Mouse (Mus musculus): ENCODE results near the gene Rcan3. TPM values are rescaled to one million over a fixed set of nuclear protein-coding genes. Genes with fewer than 3 reads are reported as not detected.

The Rcan3 gene
- polyA plus RNA-seq, 1 experiment from 2014 or later = 4.9 TPM

DNA sequence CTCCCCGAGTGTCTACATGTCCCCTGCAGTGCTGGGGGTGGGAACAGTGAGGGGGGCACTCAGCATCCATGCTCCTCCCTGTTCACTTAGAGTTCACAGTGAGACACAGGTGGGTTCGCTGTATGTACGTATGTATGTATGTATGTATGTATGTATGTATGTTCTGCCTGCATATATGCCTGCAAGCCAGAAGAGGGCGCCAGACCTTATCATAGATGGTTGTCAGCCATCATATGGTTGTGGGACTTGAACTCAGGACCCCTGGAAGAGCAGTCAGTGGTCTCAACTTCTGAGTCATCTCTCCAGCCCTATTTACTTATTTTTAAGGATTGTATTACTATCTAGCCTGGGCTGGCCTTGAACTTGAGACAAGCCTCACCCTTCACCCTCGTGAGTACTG lies 37.4 kb downstream of the Rcan3 start:
- ATAC-seq (no peak), DNase-seq (no peak)
- Histone ChIP-seq H3K4me3 (ENCODE audit: low read depth, low read length) (no peak overlapping the region), H3K4me1 (ENCODE audit: insufficient read depth) (0 out of 2 replicates have a peak, but pooled peaks cover 3% of the 10 kb centered on the region), H3K36me3 (replicated peaks; ENCODE audit: insufficient read depth, low read length) (no peaks in the 10 kb centered on the region), H3K27ac (ENCODE audit: low read depth) (no peak overlapping the region), H3K9me3 (ENCODE audit: low read length) (no peaks in the 10 kb centered on the region), H3K4me2 (ENCODE audit: low read depth, low read length) (no peak overlapping the region), H3K9ac (replicated peaks) (no peak overlapping the region), H3K27me3 (ENCODE audit: insufficient read depth, low read length) (peaks cover 30% of the 10 kb centered on the region)
- TF ChIP-seq EP300 (IDR thresholded peaks at IDR 0.05; ENCODE audit: low read depth) = no peak
- TF ChIP-seq CTCF (IDR thresholded peaks at IDR 0.05; ENCODE audit: low read depth) = peak; percentile 50
- WGBS (ENCODE audit: insufficient replicate concordance) = 81% methylated on average over 5 of the region's 5 CpGs

DNA sequence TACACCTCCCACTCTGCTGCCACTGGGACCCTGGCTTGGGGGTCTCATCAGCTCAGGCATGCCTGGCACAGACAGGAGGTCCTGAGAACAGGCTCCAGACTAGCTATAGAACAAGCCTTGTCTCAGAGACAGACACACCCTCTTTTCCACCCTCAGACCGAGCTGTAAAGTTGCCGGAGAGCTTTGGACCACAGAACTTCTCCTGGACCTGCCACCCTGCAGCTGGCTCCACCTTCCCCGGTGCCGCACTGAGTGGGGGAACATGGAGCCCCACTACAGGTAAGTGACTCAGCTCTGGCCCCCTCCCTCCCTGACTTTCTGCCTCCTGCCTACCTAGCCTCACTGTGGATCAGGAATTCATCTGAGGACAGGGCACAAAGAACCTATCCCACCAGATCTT lies 38.3 kb downstream of the Rcan3 start:
- Histone ChIP-seq H3K36me3 (replicated peaks; ENCODE audit: insufficient read depth, low read length) (no peaks in the 10 kb centered on the region), H3K9ac (replicated peaks) (no peak overlapping the region), H3K27me3 (ENCODE audit: insufficient read depth, low read length) (peaks cover 30% of the 10 kb centered on the region), H3K9me3 (ENCODE audit: low read length) (no peaks in the 10 kb centered on the region), H3K27ac (ENCODE audit: low read depth) (no peak overlapping the region), H3K4me3 (ENCODE audit: low read depth, low read length) (no peak overlapping the region), H3K4me1 (ENCODE audit: insufficient read depth) (0 out of 2 replicates have a peak, but pooled peaks cover 3% of the 10 kb centered on the region), H3K4me2 (ENCODE audit: low read depth, low read length) (no peak overlapping the region)
- DNase-seq = no peak
- WGBS (ENCODE audit: insufficient replicate concordance) = 83% methylated on average over 4 of the region's 4 CpGs
- no peak for TF ChIP-seq CTCF (IDR thresholded peaks at IDR 0.05; ENCODE audit: low read depth)
- no peak for TF ChIP-seq EP300 (IDR thresholded peaks at IDR 0.05; ENCODE audit: low read depth)
- no peak for ATAC-seq

DNA sequence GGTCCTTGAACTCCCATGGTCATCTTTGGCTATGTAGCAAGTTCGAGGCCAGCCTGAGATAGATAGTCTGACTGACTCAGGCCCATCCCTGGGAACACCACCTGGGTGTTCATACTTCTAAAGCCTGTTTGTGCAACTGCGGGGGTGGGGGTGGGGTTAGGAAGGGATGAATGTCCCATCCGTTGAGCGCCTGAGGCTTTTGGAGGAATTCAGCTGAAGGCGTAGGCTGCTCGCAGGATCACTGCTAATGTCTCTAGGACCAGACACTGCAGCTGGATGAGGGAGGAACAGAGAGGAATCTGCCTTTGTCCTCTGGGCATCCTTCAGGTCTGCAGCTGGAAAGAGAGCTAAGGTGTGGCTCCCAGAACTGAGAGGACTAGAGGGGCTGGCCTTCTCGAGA lies 39.0 kb downstream of the Rcan3 start:
- no peak overlapping the region for H3K4me2 ChIP-seq (ENCODE audit: low read depth, low read length)
- H3K27me3 ChIP-seq (ENCODE audit: insufficient read depth, low read length) = peaks cover 30% of the 10 kb centered on the region
- H3K9ac ChIP-seq (replicated peaks) = no peak overlapping the region
- 0 out of 2 replicates have a peak, but pooled peaks cover 3% of the 10 kb centered on the region for H3K4me1 ChIP-seq (ENCODE audit: insufficient read depth)
- ATAC-seq (no peak), DNase-seq (no peak)
- no peak overlapping the region for H3K4me3 ChIP-seq (ENCODE audit: low read depth, low read length)
- no peak for TF ChIP-seq CTCF (IDR thresholded peaks at IDR 0.05; ENCODE audit: low read depth)
- TF ChIP-seq EP300 (IDR thresholded peaks at IDR 0.05; ENCODE audit: low read depth) = no peak
- H3K36me3 ChIP-seq (replicated peaks; ENCODE audit: insufficient read depth, low read length) = no peaks in the 10 kb centered on the region
- 77% methylated on average over 7 of the region's 7 CpGs for WGBS (ENCODE audit: insufficient replicate concordance)
- no peaks in the 10 kb centered on the region for H3K9me3 ChIP-seq (ENCODE audit: low read length)
- H3K27ac ChIP-seq (ENCODE audit: low read depth) = no peak overlapping the region

GRCm38 (mm10) chr4:135393381-135393780 lies 40.3 kb downstream of the Rcan3 start:
- ATAC-seq (no peak), DNase-seq (no peak)
- no peak overlapping the region for H3K9ac ChIP-seq (replicated peaks)
- no peak overlapping the region for H3K27ac ChIP-seq (ENCODE audit: low read depth)
- 66% methylated on average over 6 of the region's 6 CpGs for WGBS (ENCODE audit: insufficient replicate concordance)
- H3K4me3 ChIP-seq (ENCODE audit: low read depth, low read length) = no peak overlapping the region
- H3K4me2 ChIP-seq (ENCODE audit: low read depth, low read length) = no peak overlapping the region
- no peaks in the 10 kb centered on the region for H3K36me3 ChIP-seq (replicated peaks; ENCODE audit: insufficient read depth, low read length)
- H3K9me3 ChIP-seq (ENCODE audit: low read length) = no peaks in the 10 kb centered on the region
- H3K4me1 ChIP-seq (ENCODE audit: insufficient read depth) = 0 out of 2 replicates have a peak, but pooled peaks cover 3% of the 10 kb centered on the region
- H3K27me3 ChIP-seq (ENCODE audit: insufficient read depth, low read length) = peaks cover 26% of the 10 kb centered on the region
- TF ChIP-seq CTCF (IDR thresholded peaks at IDR 0.05; ENCODE audit: low read depth) (no peak), EP300 (IDR thresholded peaks at IDR 0.05; ENCODE audit: low read depth) (no peak)

DNA sequence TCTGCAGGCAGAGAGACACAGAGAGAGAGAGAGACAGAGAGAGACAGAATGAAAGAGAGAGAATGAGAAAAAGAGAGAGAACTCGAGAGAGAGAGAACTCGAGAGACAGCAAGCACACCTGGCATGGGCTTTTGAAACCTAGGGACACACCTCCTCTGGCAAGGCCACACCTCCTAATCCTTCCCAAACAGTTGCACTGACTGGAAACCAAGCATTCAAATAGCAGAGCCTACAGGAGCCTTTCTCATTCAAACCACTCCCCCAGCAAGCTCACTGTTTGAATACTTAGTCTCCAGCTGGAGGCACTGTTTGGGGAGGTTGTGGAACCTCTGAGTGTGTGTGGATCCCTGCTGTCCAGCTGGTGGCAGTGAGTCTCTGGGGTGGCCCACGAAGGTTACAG lies 40.9 kb downstream of the Rcan3 start:
- DNase-seq (no peak), ATAC-seq (no peak)
- Histone ChIP-seq H3K9me3 (ENCODE audit: low read length) (no peaks in the 10 kb centered on the region), H3K9ac (replicated peaks) (no peak overlapping the region), H3K4me2 (ENCODE audit: low read depth, low read length) (no peak overlapping the region), H3K4me1 (ENCODE audit: insufficient read depth) (0 out of 2 replicates have a peak, but pooled peaks cover under 1% of the 10 kb centered on the region), H3K27me3 (ENCODE audit: insufficient read depth, low read length) (peaks cover 20% of the 10 kb centered on the region), H3K36me3 (replicated peaks; ENCODE audit: insufficient read depth, low read length) (no peaks in the 10 kb centered on the region), H3K27ac (ENCODE audit: low read depth) (no peak overlapping the region), H3K4me3 (ENCODE audit: low read depth, low read length) (no peak overlapping the region)
- 78% methylated on average over 3 of the region's 3 CpGs for WGBS (ENCODE audit: insufficient replicate concordance)
- no peak for TF ChIP-seq EP300 (IDR thresholded peaks at IDR 0.05; ENCODE audit: low read depth)
- no peak for TF ChIP-seq CTCF (IDR thresholded peaks at IDR 0.05; ENCODE audit: low read depth)

- ATAC-seq (no peak), DNase-seq (no peak)
- Histone ChIP-seq H3K27me3 (ENCODE audit: insufficient read depth, low read length) (peaks cover 7% of the 10 kb centered on the region; the same call in 1 of the 2 replicates), H3K36me3 (replicated peaks; ENCODE audit: insufficient read depth, low read length) (no peaks in the 10 kb centered on the region), H3K4me1 (ENCODE audit: insufficient read depth) (no peaks in the 10 kb centered on the region), H3K9me3 (ENCODE audit: low read length) (no peaks in the 10 kb centered on the region), H3K9ac (replicated peaks) (no peak overlapping the region), H3K4me3 (ENCODE audit: low read depth, low read length) (no peak overlapping the region), H3K27ac (ENCODE audit: low read depth) (no peak overlapping the region), H3K4me2 (ENCODE audit: low read depth, low read length) (no peak overlapping the region)
- 53% methylated on average over 6 of the region's 6 CpGs for WGBS (ENCODE audit: insufficient replicate concordance)
- TF ChIP-seq EP300 (IDR thresholded peaks at IDR 0.05; ENCODE audit: low read depth) (no peak), CTCF (IDR thresholded peaks at IDR 0.05; ENCODE audit: low read depth) (no peak)
Observed at GRCm38 (mm10) chr4:135391014-135391413, 42.6 kb downstream of the Rcan3 start.

GRCm38 (mm10) chr4:135385614-135386013 lies 48.0 kb downstream of the Rcan3 start:
- Histone ChIP-seq H3K27me3 (ENCODE audit: insufficient read depth, low read length) (no peaks in the 10 kb centered on the region), H3K4me3 (ENCODE audit: low read depth, low read length) (no peak overlapping the region), H3K4me1 (ENCODE audit: insufficient read depth) (no peaks in the 10 kb centered on the region), H3K27ac (ENCODE audit: low read depth) (no peak overlapping the region), H3K9ac (replicated peaks) (no peak overlapping the region), H3K9me3 (ENCODE audit: low read length) (no peaks in the 10 kb centered on the region), H3K4me2 (ENCODE audit: low read depth, low read length) (no peak overlapping the region), H3K36me3 (replicated peaks; ENCODE audit: insufficient read depth, low read length) (no peaks in the 10 kb centered on the region)
- ATAC-seq (no peak), DNase-seq (no peak)
- TF ChIP-seq EP300 (IDR thresholded peaks at IDR 0.05; ENCODE audit: low read depth) (no peak), CTCF (IDR thresholded peaks at IDR 0.05; ENCODE audit: low read depth) (no peak)
- 56% methylated on average over 10 of the region's 10 CpGs for WGBS (ENCODE audit: insufficient replicate concordance)
